Mouse (Mus musculus) lung, embryonic 14.5 days (tissue): Measurements from ENCODE around the gene Larp4. TPM values are rescaled to one million over a fixed set of nuclear protein-coding genes. Genes with fewer than 3 reads are reported as not detected.

Source experiments
- ATAC-seq: fragments of 200-750 bp; cut with Nextera tagmentation; 2 replicates; pipeline ENCODE4 v1.8.0; 2017; ENCODE audit warnings: mild to moderate bottlenecking, moderate TSS enrichment, moderate library complexity; ENCODE audit not compliant: insufficient read depth
- DNase-seq: peaks from one replicate; pipeline ENCODE4 v3.0.0-alpha.2; 2015
- H3K27ac ChIP-seq: fragments of 300-500 bp; sonication (generic); 2 replicates; pipeline ENCODE4 v1.5.1; 2014; ENCODE audit warnings: low read depth, mild to moderate bottlenecking, moderate library complexity
- H3K27me3 ChIP-seq: fragments of 300-500 bp; sonication (generic); 2 replicates; pipeline ENCODE4 v1.6.1; 2014; ENCODE audit warnings: low read length, control low read depth; ENCODE audit not compliant: insufficient read depth
- H3K36me3 ChIP-seq: fragments of 300-500 bp; sonication (generic); 2 replicates; pipeline ENCODE4 v1.6.1; 2014; ENCODE audit warnings: control low read depth; ENCODE audit not compliant: insufficient read depth
- H3K4me1 ChIP-seq: fragments of 300-500 bp; sonication (generic); 2 replicates; pipeline ENCODE4 v1.6.1; 2014; ENCODE audit warnings: antibody characterized with exemption, control low read depth; ENCODE audit not compliant: insufficient read depth
- H3K4me2 ChIP-seq: fragments of 300-500 bp; sonication (generic); 2 replicates; pipeline ENCODE4 v1.6.1; 2014; ENCODE audit warnings: mild to moderate bottlenecking
- H3K4me3 ChIP-seq: fragments of 300-500 bp; sonication (generic); 2 replicates; pipeline ENCODE4 v1.5.1; 2014; ENCODE audit warnings: low read depth, low read length
- H3K9ac ChIP-seq: fragments of 300-500 bp; sonication (generic); 2 replicates; pipeline ENCODE4 v1.6.1; 2014
- H3K9me3 ChIP-seq: fragments of 300-500 bp; sonication (generic); 2 replicates; pipeline ENCODE4 v1.6.1; 2016; ENCODE audit warnings: low read depth, low read length, control low read depth
- CTCF ChIP-seq: IDR thresholded peaks from 2 replicates; pipeline ENCODE4 v1.5.1; 2016; ENCODE audit warnings: antibody characterized with exemption, low read depth
- WGBS: fragments of 180-500 bp; shearing (Covaris S2); extraction: QIAGEN DNeasy Blood & Tissue Kit; methylation state at CpG from one replicate; pipeline ENCODE4 v1.1.7; 2014; 5-methylcytosine and 5-hydroxymethylcytosine counted together
- polyA plus RNA-seq: library from polyadenylated mRNA; unstranded; fragments of >200 nt; fragmentation: Nextera tagmentation; extraction: Ambion mirVana; gene quantifications from 2 replicates; pipeline ENCODE4 v1.2.1, GENCODE M21; 2014

Larp4 gene
- polyA plus RNA-seq, 1 experiment from 2014 or later, result 39.3 TPM

DNA sequence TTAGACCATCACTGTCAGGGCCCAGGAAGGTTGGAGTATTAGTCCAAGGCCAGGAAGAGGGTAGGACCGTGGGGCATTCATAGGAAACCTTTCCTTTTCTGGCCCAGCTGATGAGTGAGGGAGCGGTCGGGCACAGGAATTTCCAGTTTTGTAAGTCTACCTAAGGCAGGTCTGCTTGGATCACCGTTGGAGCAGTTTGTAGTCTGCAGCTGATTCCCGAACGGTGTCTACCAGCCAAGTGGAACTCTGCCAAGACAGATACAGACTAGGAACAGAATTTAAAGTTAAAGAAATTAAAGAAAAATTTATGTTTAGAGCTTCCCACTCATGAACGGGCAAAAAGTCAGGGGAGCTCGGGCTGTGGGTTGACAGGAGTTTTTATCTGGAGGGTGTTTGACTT lies 59.6 kb downstream of the Larp4 start:
- Histone ChIP-seq H3K27ac (no peak overlapping the region), H3K4me2 (no peak overlapping the region), H3K4me1 (no peaks in the 10 kb centered on the region), H3K27me3 (no peaks in the 10 kb centered on the region), H3K9me3 (peaks cover 3% of the 10 kb centered on the region; the same call in 1 of the 2 replicates), H3K9ac (no peak overlapping the region), H3K36me3 (no peaks in the 10 kb centered on the region), H3K4me3 (no peak overlapping the region)
- TF ChIP-seq CTCF, result no peak
- DNase-seq (peak; percentile 60), ATAC-seq (no peak)
- 47% methylated on average over 8 of the region's 8 CpGs for WGBS

DNA sequence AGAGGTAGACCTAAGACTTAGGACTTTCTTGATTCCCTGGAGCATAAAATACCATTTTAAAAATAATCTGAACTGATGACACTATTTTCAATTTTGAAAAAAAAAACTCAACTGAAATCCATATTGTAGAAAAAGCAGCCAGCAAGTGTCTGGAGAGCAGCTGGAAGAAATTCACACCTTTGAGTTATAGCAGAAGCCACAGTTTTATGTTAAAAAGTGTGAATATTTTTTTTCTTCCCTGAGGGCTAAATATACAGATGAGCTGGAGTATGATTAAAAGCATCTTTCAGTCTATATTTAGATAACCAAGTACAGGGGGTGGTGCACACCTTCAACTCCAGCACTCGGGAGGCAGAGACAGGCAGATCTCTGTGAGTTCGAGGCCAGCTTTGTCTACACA lies 60.0 kb downstream of the Larp4 start:
- H3K27ac ChIP-seq, result no peak overlapping the region
- no peaks in the 10 kb centered on the region for H3K36me3 ChIP-seq
- H3K27me3 ChIP-seq, result no peaks in the 10 kb centered on the region
- H3K9me3 ChIP-seq, result peaks cover 3% of the 10 kb centered on the region; the same call in 1 of the 2 replicates
- H3K4me3 ChIP-seq, result no peak overlapping the region
- H3K4me2 ChIP-seq, result no peak overlapping the region
- DNase-seq, result no peak
- WGBS, result 84% methylated on average over 2 of the region's 2 CpGs
- no peak for ATAC-seq
- no peak overlapping the region for H3K9ac ChIP-seq
- no peak for TF ChIP-seq CTCF
- no peaks in the 10 kb centered on the region for H3K4me1 ChIP-seq

DNA sequence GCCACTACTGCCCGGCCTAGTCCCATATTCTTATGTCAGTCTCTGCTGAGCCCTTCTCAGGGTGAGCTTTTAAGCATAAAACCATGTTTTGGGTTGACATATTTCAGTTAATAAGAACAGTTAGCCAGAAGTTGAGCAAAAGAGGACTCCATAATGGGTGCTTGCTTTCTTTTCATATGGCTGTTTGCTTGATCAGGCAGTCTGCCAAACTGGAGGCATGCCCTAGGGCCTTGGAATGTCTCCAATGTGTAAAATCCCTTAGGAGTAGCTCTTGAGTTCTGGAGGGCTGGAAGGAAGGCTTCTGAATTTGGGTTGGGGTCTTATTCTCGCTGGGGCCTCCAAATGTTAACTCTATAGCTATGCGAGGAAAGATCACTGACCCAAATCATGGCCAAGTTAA lies 62.7 kb downstream of the Larp4 start:
- Histone ChIP-seq H3K4me3 (no peak overlapping the region), H3K4me1 (no peaks in the 10 kb centered on the region), H3K27me3 (no peaks in the 10 kb centered on the region), H3K9me3 (peaks cover 3% of the 10 kb centered on the region; the same call in 1 of the 2 replicates), H3K27ac (no peak overlapping the region), H3K36me3 (no peaks in the 10 kb centered on the region), H3K4me2 (no peak overlapping the region), H3K9ac (no peak overlapping the region)
- DNase-seq, result peak; percentile 79
- no peak for ATAC-seq
- no peak for TF ChIP-seq CTCF
- 79% methylated on average over 3 of the region's 3 CpGs for WGBS

DNA sequence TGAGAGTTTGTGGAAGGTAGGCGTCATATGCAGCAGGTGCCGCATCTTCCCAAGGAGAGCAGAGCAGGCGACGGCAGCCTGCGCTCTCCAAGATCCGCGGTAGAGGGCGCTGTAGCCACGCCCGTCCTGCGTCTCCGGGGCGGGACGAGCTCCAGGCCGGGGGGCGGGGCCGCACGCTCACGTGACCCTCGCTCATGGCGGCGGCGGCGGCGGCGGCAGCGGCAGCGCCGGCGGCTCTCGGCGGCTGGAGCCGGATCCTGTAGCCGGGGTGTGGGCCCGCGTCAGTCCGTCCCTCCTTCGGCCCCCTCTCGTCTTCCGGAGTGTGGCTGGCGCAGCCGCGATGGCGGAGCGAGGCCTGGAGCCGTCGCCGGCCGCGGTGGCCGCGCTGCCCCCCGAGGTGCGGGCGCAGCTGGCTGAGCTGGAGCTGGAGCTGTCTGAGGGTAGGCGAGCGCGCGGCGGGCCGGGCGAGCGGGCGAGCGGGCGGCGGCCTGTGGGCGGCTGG lies 68.7 kb downstream of the Larp4 start, which contains the start of gene Dip2b:
TSS of gene Dip2b (plus strand) at position 195 of the 502 bp plus-strand sequence.
- Histone ChIP-seq H3K27me3 (no peaks in the 10 kb centered on the region), H3K27ac (peak within 1 kb of the TSS; percentile 96), H3K9me3 (no peaks in the 10 kb centered on the region), H3K4me2 (peak within 1 kb of the TSS; percentile 76), H3K4me3 (peak within 1 kb of the TSS; percentile 80), H3K36me3 (0 out of 2 replicates have a peak, but pooled peaks cover 4% of the 10 kb centered on the region), H3K4me1 (peaks cover 15% of the 10 kb centered on the region), H3K9ac (peak within 1 kb of the TSS; percentile 90)
- peak; percentile 98 for DNase-seq
- WGBS, result 0% methylated on average over 55 of the region's 68 CpGs
- ATAC-seq, result peak; percentile 89
- peak; percentile 92 for TF ChIP-seq CTCF

DNA sequence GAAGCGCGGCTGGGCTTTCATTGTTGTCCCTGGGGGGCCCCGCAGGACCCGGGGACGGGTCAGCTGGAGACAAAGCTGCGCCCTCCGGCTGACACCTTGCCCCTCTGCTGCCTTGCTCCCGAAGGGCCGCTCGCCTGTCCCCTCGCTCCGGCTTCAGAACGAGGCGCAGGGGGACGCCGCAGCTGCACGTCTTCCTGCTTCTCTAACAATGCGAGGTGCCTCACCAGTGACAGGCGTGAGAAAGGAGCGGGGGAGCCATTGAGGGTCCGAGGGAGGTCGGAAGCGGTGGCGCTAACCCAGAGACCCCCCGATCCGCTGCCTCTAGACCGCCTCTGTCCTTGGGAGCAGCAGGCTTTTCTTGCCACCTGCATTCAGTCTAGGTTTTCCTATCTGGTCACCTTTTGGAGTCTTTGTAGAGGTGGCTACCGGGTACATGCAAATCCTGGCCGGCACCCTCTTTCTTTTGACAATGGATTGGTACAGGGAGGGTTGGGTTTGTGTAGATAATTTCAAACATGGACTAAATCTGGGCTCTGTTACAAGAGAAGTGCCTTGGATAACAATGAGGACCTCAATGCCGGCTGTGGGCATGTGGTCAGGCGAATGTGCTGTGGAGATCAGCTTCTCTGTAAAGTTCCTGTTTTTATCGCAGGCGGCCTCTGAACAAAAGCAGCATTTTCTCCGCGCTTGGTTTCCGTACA lies 69.3 kb downstream of the Larp4 start:
- Histone ChIP-seq H3K27me3 (no peaks in the 10 kb centered on the region), H3K36me3 (0 out of 2 replicates have a peak, but pooled peaks cover 4% of the 10 kb centered on the region), H3K4me1 (peaks cover 15% of the 10 kb centered on the region), H3K4me2 (peak overlapping the region; percentile 76), H3K4me3 (peak overlapping the region; percentile 80), H3K27ac (peak overlapping the region; percentile 96), H3K9me3 (no peaks in the 10 kb centered on the region), H3K9ac (peak overlapping the region; percentile 90)
- TF ChIP-seq CTCF, result no peak
- peak; percentile 73 for DNase-seq
- peak; percentile 78 for ATAC-seq
- under 1% methylated on average over 36 of the region's 36 CpGs for WGBS

DNA sequence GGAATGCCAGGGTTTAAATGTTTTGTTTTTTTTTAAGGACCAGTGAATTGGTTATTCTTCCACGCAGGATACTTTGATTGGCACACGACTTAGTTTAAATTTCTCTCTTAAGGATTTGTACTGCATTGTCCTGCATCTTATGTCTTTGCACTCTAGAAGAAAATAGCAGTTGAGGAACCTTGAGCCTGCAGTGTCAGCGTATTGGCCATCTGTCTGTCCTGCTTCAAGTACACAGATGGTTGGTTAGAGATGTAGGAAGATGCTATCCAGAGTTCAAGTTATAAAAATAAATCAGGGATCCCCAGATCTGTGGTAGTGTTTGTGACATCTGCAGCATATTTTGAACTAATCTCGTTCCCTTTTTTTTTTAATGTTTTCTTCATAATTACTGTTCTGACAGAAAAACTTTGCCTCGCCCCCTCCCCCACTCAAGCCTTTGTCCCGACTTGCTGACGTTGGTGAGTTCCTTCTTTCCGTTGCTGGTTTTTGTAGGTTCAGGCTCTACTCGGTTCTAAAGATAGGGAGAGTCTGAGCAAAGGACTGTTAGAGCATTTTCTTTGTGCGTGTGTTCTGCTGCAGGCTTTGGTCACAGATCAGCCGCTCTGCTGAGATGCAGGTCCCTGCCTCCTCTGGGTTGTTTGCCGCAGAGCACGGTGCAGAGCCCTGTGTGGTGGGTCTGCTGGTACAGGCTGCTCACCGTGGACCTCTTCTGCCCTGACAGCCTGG lies 70.8 kb downstream of the Larp4 start:
- no peak overlapping the region for H3K4me3 ChIP-seq
- peak overlapping the region; percentile 76 for H3K4me2 ChIP-seq
- WGBS, result 21% methylated on average over 14 of the region's 14 CpGs
- no peak for TF ChIP-seq CTCF
- DNase-seq, result peak; percentile 30
- no peak overlapping the region for H3K27ac ChIP-seq
- 0 out of 2 replicates have a peak, but pooled peaks cover 4% of the 10 kb centered on the region for H3K36me3 ChIP-seq
- peaks cover 15% of the 10 kb centered on the region for H3K4me1 ChIP-seq
- no peaks in the 10 kb centered on the region for H3K9me3 ChIP-seq
- ATAC-seq, result no peak
- H3K27me3 ChIP-seq, result no peaks in the 10 kb centered on the region
- peak overlapping the region; percentile 35; the same call in 1 of the 2 replicates for H3K9ac ChIP-seq
